Mouse (Mus musculus) ES-Bruce4 (cell line): ENCODE data around the gene Cptp.

Experiments
- CTCF ChIP-seq: IDR thresholded peaks from one replicate; pipeline ENCODE4 v1.8.1; 2011; ENCODE audit warnings: low read depth, low read length
- EP300 ChIP-seq: IDR thresholded peaks from 2 replicates; pipeline ENCODE4 v1.6.1; 2011; ENCODE audit warnings: low read depth, low read length; ENCODE audit not compliant: insufficient read depth
- POLR2A ChIP-seq: IDR thresholded peaks from one replicate; pipeline ENCODE4 v1.8.1; 2011; ENCODE audit warnings: low read length; ENCODE audit not compliant: insufficient read depth

GRCm38 (mm10) chr4:155908751-155909150 lies 39.5 kb upstream of the Cptp start:
- TF ChIP-seq POLR2A (no peak), EP300 (no peak), CTCF (no peak)
